Mouse (Mus musculus) c-Kit-positive CD71-positive TER-119-positive erythroid progenitor cells, embryonic 14.5 days (primary cell): ENCODE measurements around the gene Tmem131.
"Not testable (repeated sequence)": the region's sequence is repeated elsewhere in the genome, so short reads cannot be mapped to it uniquely, and the experiment has no call there.

ENCODE experiments used
- DNase-seq: peaks from one replicate; pipeline ENCODE4 v3.0.0-alpha.2; 2013; ENCODE audit warnings: low spot score

The Tmem131 gene

DNA sequence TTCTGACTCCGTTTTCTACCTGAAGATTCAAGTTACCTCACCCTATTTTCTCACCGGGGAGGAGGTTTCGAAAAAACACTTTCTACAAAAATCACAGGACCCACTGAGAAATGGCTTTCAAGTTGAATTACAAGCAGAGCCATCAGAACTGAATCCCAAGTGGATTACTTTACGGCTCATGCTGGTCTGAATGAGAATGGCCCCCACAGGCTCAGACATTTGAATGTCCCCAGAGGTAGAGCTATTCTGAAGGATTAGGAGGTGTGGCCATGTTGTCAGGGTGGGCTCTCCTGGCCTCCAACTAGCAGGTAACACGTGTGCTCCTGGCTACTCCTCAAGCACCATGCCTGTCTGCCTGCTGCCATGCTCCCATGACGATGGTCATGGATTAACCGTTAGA, 109.4 kb downstream of the Tmem131 start:
- DNase-seq, result no peak

DNA sequence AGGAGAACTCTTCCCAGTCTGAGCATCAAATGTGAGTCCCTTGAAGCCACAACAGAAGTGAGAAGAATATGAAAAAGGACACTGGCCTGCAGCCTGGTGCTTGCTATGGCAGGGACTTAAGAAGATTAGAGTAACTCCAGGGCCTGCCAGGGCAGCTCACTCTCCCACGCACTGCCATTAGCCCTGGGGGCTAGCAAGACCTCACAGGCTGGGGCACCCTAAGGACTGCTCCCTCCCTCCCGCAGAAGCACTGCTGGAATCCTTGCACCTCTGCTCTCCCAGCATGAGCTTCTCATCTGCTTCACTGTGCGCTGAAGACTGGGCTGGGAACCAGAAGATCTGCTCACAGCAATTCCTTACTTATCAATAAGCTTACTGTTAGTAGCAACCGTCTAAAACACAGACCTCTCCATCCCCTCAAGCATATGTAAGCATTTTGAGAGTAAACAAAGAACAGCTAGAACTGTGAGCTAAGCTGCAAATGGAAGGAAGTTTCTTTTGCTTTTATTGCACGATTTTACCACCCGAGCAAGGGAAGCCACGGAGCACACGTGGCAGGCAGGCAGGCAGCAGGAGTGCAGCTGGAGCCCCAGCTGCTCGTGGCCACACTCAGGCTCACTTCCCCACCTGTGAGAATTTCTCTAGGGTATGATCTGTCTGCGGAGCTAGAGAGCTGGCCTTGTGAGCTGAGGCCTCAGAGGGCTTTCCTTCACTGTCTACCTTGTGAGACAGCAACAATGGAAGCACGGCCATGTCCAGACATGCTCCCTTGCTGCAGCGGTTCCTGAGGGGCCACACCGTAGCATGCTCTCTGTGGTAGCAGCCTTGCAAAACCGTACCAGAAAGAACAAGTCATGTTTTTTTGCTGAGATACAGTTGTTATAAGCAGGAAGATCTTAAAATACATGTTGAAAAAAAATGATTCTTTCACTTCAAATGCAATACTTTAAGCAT, 112.3 kb downstream of the Tmem131 start:
- DNase-seq, result no peak

DNA sequence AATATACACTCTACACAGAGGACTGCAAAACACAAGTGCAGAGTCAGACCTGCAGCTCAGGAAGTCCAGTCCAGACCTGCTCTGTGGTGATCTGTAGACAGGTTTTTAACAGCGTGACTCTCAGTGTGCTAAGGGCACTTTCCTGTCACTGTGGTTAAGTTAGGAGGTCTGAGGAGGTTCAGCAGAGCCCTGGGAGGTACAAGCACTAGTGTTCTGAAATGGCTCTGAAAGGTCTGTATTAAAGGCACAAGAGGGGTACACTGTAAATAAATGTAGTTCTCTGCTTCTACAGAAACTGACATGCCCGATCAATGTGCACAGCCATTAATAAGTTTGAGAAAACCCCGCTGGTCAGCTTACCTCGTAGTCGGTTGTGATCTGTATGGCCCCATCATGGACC, 119.1 kb downstream of the Tmem131 start:
- DNase-seq, result no peak

DNA sequence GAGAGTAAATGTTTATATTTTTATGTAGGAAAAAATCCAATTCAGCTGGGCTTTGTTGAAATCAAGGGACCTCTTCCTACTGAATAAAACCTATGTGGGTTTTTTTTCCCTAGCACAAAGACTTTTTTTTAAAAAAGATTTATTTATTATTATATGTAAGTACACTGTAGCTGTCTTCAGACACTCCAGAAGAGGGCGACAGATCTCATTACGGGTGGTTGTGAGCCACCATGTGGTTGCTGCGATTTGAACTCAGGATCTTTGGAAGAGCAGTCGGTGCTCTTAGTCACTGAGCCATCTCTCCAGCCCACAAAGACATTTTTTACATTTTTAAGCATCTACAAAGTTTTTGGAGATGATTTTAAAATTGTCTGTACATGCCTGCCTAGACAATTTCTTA, 121.5 kb downstream of the Tmem131 start:
- DNase-seq, result not testable (repeated sequence)

DNA sequence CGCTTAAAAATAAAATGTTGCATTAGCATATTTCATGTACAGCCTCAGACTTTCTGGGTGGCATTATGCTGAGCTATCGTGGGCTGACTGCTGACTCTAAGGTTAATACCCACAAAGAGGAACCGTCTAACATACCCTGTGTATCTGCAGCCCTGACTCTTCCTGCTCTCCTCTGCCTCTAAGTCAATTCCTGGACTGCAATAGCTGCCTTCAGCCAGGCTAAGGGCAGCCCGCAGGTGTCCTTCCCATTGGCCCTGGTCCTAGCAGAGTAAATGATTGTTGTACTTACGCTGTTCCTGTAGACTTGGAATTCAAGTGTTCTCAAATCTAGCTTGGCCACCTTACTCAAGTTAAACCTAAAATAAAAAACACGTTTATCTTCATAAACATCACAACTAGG, 128.3 kb downstream of the Tmem131 start:
- no peak for DNase-seq

DNA sequence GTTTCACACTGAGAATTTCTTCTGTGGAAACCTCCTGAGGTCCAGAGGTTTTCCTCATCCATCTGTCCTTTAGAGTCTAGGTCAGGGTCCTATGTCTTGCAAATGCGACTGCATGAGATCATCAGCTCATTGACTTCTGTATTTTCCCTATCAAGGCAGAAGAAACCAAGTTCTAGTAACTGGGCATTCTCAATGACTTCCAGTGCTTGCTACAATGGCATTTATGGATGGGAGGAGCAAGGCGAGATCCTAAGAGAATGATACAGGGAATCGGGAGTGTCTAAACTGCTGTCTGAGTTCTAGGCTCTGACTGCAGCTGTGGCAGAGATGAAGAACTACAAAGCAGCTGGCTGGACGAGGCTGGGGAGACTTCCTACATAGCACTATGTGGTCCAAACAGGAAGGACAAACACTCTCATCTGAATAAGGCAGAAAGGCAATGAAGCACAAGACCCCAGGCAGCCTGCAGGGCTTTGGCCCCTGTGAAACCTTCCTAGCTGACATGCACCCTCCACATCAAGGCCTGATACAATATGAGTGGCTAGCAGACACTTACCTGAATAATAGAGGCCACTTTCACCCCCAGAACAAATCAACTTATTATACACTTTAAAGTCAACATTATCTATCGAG, 129.1 kb downstream of the Tmem131 start:
- DNase-seq, result no peak

DNA sequence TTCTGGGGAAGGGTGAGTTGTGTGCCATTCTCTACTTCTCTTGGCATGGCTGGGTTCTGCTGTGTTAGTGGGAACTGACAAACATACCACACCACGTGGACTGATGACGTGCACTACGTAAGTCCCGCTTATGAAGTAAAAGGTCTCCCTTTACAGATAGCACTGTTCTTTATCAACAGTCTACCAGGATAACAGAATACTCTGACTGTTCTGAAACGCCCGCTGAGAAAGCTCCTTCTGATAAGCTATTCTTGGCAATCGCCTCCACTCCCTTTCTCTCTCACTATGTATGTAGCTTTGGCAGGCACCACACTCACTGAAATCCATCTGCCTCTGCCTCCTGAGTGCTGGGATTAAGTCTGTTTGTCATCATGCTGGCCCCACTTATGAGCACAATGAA, 130.1 kb downstream of the Tmem131 start:
- DNase-seq, result no peak

DNA sequence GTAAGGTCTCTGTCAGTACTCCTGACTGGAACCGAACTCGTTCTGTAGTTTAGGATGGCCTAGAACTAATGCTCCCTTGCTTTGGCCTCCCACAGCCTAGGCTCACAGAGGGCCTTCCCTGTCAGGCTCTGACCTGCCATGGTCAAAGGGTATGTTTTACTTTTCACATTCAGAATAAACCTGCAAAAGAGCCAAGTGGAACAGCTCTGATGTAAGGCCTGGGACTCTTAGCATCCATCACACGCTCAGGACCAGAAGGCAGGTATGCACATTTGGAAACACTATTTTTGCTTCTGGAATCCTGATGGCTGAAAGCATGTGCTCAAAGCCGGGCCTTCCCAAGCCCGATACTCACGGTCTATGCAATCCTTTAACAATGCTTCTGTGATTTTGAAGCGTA, 131.7 kb downstream of the Tmem131 start:
- DNase-seq, result no peak

DNA sequence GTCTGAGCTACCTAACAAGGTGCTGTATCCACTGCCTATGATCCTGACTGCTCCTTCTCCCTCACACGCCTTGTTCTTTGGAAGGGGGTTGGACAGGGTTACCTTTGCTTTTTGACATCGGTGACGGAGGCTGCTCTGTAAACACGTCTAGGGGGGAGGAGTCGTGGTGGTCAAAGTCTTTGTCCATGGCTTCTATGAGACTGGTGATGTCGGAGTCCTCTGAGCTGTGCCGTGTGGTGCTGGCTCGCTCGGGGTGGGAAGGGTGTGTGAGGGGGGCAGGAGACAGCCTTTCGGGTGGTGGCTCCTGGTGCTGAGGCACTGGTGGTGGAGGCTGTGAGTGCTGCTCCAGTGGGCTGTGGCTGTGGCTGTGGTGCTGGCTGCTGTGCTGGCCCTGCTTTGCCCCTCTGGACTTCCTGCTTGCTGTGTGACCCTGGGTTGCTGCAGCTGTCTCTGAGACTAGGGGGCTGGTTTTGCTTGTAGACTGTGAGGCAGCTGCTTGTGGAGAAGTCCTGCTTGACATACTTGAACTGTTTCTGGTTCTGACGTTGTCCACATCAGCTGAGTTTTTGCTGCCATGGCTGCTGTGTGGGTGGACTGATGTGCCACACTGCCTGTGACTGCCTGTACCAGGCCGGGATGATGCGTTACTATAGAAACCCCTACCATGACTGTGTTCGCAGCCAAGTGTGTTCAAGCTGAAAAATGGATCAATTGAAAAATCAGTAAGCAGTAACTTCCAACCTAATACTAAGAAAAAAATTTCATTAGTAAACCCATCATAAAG, 135.5 kb downstream of the Tmem131 start:
- DNase-seq, result no peak

DNA sequence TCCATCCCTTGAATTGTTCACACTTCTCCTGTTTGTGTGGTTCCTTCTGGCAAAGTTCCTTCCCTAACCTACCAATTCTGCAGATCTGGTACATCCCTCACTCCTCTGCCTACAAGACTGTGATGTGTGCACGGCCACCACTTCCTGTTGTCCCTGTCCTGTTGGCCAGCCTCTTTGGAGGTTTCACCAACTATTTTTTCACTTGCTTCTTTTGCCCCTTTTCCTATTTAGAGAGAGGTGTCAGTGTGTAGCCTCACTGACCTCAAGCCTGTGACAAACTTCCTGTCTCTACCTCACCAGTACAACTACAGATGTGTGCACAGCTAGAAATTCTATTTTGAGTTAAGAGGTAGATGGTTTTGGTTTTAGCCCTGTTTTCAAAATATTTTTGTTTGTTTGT, 136.4 kb downstream of the Tmem131 start:
- no peak for DNase-seq

DNA sequence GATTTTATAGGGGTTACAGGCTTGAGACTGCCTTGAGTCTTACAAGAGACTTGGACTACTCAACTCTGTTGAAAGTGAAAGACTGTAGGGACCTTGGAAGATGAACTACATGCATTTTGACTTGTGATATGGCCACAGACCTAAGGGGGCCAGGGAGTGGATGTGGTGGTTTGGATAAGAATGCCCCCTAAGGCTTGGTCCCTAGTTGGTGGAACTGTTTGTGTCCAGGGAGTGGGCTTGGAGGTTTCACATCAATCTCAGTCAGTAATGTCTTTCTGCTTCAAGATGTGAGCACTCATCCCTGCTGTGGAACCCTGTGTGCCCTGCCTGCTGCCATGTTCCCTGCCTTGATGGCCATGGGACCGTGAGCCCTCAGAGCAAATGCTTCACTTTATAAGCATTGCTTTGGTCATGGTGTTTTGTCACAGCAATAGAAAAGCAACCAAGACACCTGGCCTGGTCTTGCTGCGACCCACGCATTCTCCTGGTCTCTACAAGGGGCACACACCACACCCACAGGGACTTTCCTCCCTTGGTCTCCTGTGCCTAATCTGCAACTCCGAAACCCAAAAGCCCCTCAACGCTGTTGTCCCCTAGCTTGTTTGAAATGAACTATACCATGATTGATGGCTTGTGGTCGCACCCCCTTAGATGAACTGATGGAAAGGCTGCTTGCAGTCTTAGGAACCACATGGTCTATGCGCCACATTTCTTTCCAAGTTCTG, 137.1 kb downstream of the Tmem131 start:
- no peak for DNase-seq

DNA sequence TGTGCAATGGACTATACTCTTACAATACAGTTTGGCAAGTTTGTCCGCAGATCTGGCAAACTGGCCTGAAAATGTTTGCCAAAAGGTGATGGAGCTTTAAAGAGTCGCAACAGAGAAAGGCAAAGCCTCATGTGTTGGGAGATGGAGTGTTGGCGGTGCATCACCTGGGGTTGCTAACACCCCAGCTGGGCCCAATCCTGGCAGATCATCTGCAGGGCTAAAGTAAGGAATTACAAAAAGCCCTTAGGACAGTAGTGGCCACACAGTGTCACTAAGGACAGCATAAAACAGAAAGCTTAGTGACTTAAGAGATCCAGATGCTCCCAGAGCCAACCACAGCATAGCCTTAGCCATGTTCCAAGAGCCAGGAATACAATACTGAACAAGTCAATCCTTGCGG, 138.6 kb downstream of the Tmem131 start:
- no peak for DNase-seq

DNA sequence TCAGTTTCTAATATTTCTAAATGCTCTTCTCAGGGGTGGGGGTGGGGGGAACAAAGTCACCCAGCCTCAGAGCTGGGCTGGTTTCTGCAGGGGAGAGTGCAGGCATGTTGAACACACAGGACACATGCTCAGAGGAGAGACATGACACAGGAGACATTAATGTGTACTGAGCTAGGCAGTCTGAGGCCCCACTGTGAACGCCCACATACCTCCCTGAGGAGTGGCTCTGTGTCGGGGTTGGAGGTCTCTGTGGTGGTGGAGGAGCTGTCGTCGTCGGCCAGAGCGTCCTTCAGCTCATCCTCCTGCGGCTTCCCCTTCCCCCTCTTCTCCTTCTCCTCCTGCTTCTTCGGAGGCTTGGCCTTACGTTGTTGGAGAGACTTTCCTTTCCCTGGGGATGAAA, 139.2 kb downstream of the Tmem131 start:
- no peak for DNase-seq

DNA sequence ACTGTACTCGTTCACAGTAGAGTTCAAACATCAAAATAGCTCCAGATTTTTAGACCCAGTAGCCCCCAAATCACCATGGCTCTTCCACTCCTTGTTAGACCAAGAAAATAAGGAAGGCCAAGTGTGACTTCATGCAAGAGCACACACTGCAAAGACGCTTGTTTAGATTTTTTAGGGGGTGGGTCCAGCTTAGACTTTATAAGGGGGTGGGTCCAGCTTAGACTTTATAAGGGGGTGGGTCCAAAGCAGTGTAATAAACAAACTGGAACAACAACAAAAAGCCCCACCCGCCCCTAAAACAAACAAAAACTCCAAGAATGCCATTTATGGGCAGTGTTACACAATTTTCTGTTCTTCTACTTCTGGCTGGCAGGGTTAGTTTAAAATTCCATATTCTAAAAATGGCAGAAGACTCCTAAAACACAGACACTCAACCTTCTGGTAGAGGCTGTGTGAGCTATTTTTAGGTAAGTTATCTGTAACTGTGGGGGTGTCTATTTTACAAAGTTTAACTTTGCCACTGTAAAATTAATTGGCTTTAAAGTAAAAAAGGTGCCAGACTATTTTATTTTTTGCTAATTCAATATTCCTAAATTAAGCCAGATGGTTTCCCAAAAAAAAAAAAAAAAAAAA, 143.0 kb downstream of the Tmem131 start:
- DNase-seq, result no peak

DNA sequence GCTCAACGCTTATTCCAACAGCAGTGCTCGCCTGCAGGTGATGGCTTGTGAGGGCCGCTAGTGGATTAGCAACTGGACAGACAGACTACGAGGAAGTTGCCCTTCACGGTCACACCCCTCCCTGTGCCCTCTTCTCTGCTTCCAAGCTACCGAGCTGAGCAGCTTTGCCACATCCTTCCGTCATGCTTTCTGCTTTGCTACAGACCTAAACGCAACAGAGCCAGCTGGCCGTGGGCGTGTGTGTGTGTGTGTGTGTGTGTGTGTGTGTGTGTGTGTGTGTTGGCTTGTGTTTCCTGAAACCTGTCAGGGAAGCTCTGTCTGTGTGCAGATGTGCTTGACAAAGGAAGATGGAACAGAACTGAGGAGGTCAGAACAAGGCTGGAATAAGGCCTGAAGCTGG, 146.0 kb downstream of the Tmem131 start:
- DNase-seq, result no peak

DNA sequence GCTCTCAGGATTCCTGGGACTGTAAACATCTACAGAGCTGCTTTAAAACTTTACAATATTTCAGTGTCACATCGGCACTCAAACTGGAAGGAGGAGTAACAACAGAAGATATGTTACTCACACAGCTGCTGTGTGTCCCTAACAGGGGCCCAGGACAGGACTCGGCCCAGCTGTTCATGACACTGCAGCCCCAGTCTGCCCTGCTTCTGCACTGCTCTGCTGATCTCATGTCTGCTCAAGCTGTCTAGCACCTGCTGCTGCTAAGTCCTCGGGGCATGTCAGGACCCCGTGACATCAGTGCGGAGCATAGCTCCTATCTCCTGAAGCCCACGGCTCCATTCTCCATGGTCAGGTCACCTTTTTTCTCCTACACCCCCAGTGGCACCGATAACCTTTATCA, 146.8 kb downstream of the Tmem131 start:
- DNase-seq, result no peak

DNA sequence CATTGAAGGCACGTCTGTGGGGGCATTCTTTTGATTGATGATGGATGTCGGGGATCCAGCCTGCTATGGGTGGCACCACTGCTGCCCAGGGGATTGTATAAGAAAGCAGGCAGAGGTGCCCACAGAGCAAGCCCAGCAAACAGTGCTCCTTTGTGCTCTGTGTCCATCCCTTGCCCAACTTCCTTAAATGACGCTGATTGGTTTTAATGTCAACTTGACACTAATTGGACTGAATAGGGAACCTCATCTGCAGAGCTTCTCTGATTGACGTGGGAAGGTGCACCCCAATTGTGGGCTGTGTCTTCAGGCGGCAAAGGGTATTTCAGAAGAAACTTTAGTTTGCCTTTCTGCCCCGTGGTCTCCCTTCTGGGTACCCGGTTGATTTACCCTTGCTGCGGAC, 154.1 kb downstream of the Tmem131 start:
- no peak for DNase-seq

DNA sequence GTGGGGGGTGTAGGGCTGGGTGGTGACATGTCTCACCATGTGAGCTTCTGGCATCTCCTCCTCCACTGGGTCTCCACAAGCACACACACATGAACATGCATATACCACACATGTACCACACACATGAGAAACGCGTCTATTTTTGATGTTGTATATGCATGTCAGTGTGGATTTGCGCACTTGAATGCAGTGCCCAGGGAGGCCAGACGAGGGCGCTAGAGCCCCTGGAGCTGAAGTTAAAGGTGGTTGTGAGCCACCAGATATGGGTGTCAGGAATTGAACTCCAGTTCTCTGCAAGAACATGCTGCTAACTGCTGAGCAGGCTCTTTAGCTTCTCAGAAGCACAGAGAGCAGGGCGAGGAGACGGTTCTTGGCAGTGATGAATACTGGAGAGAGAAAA, 157.1 kb downstream of the Tmem131 start:
- DNase-seq, result no peak

DNA sequence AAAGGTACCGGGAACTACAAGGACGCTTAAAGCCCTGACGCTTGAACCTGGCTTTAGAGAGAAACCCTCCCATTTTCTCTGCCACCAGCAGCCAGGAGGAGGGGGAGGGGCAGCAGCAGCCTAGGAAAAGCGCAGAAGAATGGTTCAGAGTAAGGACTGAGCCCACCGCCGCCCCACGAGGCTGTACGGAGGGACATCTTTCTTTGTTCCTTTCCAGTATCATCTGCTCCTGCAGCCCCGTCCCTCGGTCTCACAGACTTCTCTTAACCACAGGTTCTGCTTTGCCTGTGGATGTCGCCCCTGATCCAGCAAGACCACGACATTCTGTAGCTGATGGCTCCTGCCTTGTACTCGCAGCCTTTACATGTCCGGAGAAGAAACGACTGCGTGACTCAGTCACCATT, 158.2 kb downstream of the Tmem131 start:
- no peak for DNase-seq

DNA sequence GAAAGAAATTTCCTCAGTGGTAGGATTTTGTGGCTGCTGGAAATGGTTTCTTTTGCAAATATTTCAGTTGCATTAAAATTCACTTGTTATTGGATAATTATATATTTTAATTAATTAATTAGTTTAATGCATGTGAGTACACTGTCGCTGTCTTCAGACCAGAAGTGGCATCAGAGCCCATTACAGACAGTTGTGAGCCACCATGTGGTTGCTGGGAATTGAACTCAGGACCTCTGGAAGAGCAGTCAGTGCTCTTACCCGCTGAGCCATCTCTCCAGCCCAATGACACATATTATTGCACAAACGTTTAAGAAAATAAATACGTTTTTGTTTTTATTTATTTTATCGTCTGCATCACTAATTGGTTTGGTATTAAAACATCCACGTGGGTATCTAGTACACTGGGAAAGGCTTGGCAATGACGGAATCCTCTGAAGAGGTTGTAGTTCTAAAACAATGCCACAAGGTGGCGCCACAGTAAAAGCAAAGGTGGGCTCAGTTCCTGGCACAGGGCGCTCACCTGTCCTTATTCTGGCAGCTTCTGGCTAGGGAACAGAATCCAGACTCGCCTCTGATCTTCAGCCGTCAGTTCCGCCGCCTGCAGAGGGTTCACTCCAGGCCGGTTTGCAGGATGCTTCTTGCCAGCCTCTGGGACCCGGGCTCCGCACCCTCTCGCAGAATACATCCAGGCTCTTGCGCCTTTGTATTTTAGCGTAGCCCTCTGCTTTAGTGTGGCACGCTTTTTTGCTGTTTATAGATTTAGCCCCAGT, 158.9 kb downstream of the Tmem131 start:
- peak; percentile 67 for DNase-seq

DNA sequence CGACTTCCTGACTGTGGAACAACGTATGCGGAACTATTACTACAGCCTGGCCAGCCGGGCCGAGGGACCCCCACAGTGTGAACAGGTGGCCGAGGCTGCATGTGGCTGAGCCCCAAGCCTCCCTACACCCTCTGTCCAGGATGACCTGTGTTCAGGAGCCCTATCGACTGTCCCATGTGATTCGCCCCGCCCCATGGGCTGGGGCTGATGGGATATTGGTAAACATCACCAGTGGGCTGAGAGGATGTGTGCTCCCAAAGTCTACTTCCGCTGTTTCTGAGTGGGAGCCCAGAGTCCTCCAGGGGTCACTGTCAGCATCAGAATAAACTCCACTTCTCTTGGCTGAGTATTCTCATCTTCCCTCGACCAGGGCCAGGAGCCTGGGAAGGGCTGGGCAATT, 161.0 kb downstream of the Tmem131 start:
- DNase-seq, result no peak
